Mouse (Mus musculus) 3134 (cell line): ENCODE measurements at regions not wholly inside any gene's neighbourhood (a gene's known extent, or its start where the extent isn't known, plus 50 kb on each side); places are given as distances from the start of the nearest gene placed in this dataset.

Source experiments
- DNase-seq: peaks from one replicate; pipeline ENCODE4 v3.0.0-alpha.2; 2011; ENCODE audit warnings: low spot score; ENCODE audit not compliant: insufficient read length; ENCODE audit errors: extremely low read depth

GRCm38 (mm10) chr3:70321161-70321657 lies 313.8 kb downstream of the Otol1 start:
- no peak for DNase-seq

GRCm38 (mm10) chr3:70324692-70325091 lies 317.3 kb downstream of the Otol1 start:
- DNase-seq: no peak
